Mouse (Mus musculus): ENCODE measurements at regions not wholly inside any gene's neighbourhood (a gene's known extent, or its start where the extent isn't known, plus 50 kb on each side); places are given as distances from the start of the nearest gene placed in this dataset.

GRCm38 (mm10) chr2:134214748-134215328 lies 339.3 kb downstream of the Hao1 start:
- no peak for DNase-seq

- peak; percentile 17 for DNase-seq
Measured at GRCm38 (mm10) chr2:134203252-134203651, 350.9 kb downstream of the Hao1 start.

GRCm38 (mm10) chr2:134195961-134196360 lies 358.2 kb downstream of the Hao1 start:
- DNase-seq, result no peak

DNA sequence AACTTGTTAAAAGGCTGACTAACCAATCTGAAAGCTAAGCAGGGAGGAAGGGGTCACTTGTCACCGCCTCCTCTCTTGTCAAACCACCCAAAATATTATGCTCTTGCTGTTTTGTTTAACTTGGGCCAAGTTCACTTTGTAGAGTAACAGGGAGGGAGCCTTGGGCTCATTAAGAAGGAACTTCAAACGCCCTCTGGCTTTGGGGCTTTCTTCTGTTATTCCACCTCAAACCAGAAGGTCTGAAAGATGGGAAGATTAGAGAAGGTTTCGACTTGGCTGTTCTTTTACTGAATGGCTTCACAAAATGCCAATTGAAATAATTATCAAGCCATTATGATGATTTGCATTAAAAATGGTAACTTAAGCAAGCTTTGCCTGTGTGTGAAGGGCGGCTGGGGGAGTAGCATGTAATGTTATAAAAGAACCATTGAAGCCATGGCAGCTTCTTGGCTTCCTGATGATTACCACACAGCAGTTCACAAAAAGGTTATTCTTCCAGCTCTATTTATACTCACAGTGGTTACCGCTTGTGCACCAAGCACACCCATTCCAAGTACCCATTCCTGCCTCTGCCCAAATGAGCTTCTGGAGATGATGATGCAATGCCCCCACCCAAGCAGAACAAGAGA lies 364.6 kb downstream of the Hao1 start:
- no peak for DNase-seq

All from gastrocnemius, postnatal 25 days (tissue).